Mouse (Mus musculus) neural tube, embryonic 11.5 days (tissue): ENCODE measurements at regions not wholly inside any gene's neighbourhood (a gene's known extent, or its start where the extent isn't known, plus 50 kb on each side); places are given as distances from the start of the nearest gene placed in this dataset.

Experiments used
- ATAC-seq: fragments of 200-750 bp; cut with Nextera tagmentation; 2 replicates; pipeline ENCODE4 v1.8.0; 2017; ENCODE audit warnings: moderate number of reproducible peaks, mild to moderate bottlenecking, moderate TSS enrichment, moderate library complexity; ENCODE audit not compliant: insufficient read depth, low FRiP score, low TSS enrichment
- DNase-seq: peaks from one replicate; pipeline ENCODE4 v3.0.0-alpha.2; 2015; ENCODE audit warnings: low spot score
- H3K27ac ChIP-seq: fragments of 300-500 bp; sonication (generic); 2 replicates; pipeline ENCODE4 v1.5.1; 2014; ENCODE audit warnings: low read depth, mild to moderate bottlenecking, low read length
- H3K27me3 ChIP-seq: fragments of 300-500 bp; sonication (generic); 2 replicates; pipeline ENCODE4 v1.6.1; 2014; ENCODE audit warnings: mild to moderate bottlenecking, low read length, mixed read lengths; ENCODE audit not compliant: control insufficient read depth, insufficient read depth
- H3K36me3 ChIP-seq: fragments of 300-500 bp; sonication (generic); 2 replicates; pipeline ENCODE4 v1.6.1; 2014; ENCODE audit warnings: mild to moderate bottlenecking, low read length, moderate library complexity, mixed read lengths; ENCODE audit not compliant: control insufficient read depth, insufficient read depth
- H3K4me1 ChIP-seq: fragments of 300-500 bp; sonication (generic); 2 replicates; pipeline ENCODE4 v1.6.1; 2014; ENCODE audit warnings: low read length, mixed read lengths; ENCODE audit not compliant: control insufficient read depth, insufficient read depth
- H3K4me2 ChIP-seq: fragments of 300-500 bp; sonication (generic); 2 replicates; pipeline ENCODE4 v1.6.1; 2014; ENCODE audit warnings: low read depth, mild to moderate bottlenecking, moderate library complexity
- H3K4me3 ChIP-seq: fragments of 300-500 bp; sonication (generic); 2 replicates; pipeline ENCODE4 v1.5.1; 2014; ENCODE audit warnings: low read depth, low read length
- H3K9ac ChIP-seq: fragments of 300-500 bp; sonication (generic); 2 replicates; pipeline ENCODE4 v1.6.1; 2014; ENCODE audit warnings: mild to moderate bottlenecking, low read length
- H3K9me3 ChIP-seq: fragments of 300-500 bp; sonication (generic); 2 replicates; pipeline ENCODE4 v1.6.1; 2016; ENCODE audit warnings: low read length; ENCODE audit not compliant: control insufficient read depth
- WGBS: fragments of 180-500 bp; shearing (Covaris S2); extraction: QIAGEN DNeasy Blood & Tissue Kit; methylation state at CpG from one replicate; pipeline ENCODE4 v1.1.7; 2014; 5-methylcytosine and 5-hydroxymethylcytosine counted together

DNA sequence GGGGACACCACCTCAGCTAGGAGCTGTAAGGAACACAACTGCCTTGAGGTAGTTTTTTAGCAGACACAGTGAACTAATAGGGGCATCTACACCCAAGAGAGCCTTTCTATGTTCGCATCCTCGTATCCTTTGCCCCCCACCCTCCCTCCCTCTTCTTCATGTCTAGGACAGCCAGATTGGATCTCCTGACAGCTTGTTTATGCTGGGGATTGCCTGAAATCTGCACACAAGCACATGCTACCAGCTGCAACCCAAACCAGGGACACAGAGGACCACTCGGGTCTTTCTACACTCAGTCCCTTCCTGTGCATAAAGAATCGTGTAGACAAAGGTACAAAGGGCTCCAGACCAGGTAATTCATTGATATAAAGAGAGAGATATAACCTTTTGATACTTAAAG is 159.3 kb downstream of the Gipc2 start:
- no peak overlapping the region for H3K27ac ChIP-seq
- H3K27me3 ChIP-seq = no peaks in the 10 kb centered on the region
- H3K4me3 ChIP-seq = no peak overlapping the region
- no peak overlapping the region for H3K9ac ChIP-seq
- no peaks in the 10 kb centered on the region for H3K9me3 ChIP-seq
- no peaks in the 10 kb centered on the region for H3K4me1 ChIP-seq
- no peak overlapping the region for H3K4me2 ChIP-seq
- DNase-seq (no peak), ATAC-seq (no peak)
- 87% methylated on average over 4 of the region's 4 CpGs for WGBS
- no peaks in the 10 kb centered on the region for H3K36me3 ChIP-seq

DNA sequence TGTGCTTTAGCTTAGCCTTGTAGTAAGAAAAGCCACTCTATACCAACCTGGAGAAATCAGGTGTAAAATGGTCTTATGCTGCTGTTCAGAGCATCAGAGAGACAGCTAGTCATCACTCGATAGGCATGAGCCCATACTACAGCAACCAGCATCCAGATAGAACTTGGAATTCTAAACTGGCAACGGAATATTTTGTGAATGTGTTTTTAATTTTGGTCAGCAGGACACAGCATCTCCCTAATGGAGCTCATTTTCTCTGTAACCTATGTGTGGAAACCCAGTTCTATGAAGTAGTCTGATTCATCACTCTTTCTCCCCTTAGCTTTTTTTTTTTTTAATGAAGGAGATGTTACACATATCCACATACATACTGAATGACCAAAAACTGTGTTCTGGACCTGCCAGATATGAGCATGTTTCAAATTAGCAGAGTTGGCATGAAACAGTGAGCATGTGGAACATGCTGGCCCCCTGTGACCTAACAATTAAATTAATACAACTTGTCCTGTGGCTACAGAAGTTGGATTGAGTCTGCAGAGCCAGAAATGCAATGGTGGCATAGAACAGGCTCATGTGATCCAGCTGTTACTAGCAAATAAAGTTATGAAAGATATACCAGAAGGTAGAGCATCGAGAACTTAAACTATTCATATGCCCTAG is 160.5 kb downstream of the Gipc2 start:
- no peaks in the 10 kb centered on the region for H3K4me1 ChIP-seq
- ATAC-seq = no peak
- DNase-seq = no peak
- no peak overlapping the region for H3K9ac ChIP-seq
- no peaks in the 10 kb centered on the region for H3K36me3 ChIP-seq
- 87% methylated on average over 3 of the region's 3 CpGs for WGBS
- H3K4me3 ChIP-seq = no peak overlapping the region
- H3K4me2 ChIP-seq = no peak overlapping the region
- no peak overlapping the region for H3K27ac ChIP-seq
- no peaks in the 10 kb centered on the region for H3K27me3 ChIP-seq
- H3K9me3 ChIP-seq = no peaks in the 10 kb centered on the region

DNA sequence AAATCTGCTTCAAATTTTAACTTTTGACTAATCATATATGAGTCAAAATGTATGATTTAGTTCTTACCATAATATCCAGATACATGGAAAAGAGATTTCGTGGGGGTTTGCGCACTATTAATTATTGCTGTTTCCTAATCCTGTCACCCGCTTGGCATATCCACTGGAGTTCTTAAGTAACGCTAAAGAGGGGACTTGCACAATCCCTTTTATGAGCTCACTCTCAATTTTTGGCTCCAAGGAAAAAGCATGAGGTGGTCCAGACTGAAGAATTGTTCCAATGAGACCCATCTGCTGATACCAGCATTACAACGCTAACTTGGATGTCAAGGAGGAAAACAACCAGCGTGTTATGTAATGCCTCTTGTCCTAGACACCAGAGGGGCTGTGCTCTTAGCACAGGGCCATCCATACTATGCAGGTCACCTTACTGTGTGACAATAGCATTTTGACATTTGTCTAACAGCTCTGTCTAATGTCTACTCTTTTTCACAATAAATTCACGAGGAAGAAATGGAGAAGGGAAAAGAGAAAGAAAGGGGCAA is 161.5 kb downstream of the Gipc2 start:
- no peak for DNase-seq

DNA sequence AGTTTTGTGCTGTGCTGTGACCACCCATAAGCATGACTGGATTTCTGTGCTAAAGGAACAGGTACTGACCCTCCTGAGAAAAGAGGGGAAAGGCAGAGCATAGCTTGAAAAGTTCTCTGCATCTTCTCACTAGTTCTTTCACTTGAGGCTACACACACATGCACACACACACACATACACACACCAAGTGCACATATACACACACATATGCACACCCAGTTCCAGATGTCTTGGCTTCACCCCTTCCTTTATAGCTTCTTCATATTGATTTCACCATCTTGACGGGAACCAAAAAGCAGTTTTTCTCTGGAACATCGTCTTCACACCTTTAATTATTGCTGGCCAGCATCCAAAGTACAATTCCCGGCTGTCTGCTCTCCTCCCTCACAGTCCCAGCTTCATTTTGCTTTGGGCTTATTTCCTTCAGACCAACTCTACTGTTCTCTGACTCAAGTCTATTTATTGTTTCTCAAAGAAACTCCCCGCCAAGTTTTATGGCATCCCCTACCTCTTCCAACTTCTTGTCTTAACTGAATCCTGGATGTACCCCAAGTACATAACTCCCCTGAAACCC is 160.2 kb upstream of the Ptgfr start:
- no peak overlapping the region for H3K9ac ChIP-seq
- DNase-seq = no peak
- WGBS = 84% methylated on average over 4 of the region's 4 CpGs

More for the DNA sequence above, 161.5 kb downstream of the Gipc2 start:
- Histone ChIP-seq H3K27ac (no peak overlapping the region), H3K27me3 (no peaks in the 10 kb centered on the region), H3K4me3 (no peak overlapping the region), H3K9me3 (no peaks in the 10 kb centered on the region), H3K4me1 (no peaks in the 10 kb centered on the region), H3K36me3 (no peaks in the 10 kb centered on the region), H3K4me2 (no peak overlapping the region), H3K9ac (no peak overlapping the region)
- 91% methylated on average over 7 of the region's 7 CpGs for WGBS
- no peak for ATAC-seq

DNA sequence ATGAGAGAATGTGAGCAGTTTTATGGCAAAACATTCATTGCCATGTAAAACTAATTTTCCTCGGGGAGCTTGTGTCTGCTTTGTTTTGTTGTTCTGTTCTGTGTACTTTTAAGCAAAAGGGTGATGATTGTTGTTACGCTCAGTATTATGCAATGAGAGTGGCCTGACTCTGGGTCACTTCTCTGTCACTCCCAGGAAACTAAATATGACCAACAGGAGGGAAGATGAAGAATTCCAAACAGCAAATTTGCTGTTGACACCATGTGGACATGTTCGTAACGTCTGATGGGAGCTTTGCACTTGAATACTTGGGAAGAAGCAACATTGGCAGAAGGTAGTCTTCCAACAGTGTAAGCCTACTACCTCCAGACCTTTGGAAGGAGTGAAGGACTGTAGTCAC is 159.7 kb upstream of the Ptgfr start:
- no peak overlapping the region for H3K9ac ChIP-seq
- H3K9me3 ChIP-seq = no peaks in the 10 kb centered on the region
- DNase-seq (no peak), ATAC-seq (no peak)
- H3K4me1 ChIP-seq = no peaks in the 10 kb centered on the region
- no peak overlapping the region for H3K4me2 ChIP-seq
- 89% methylated on average over 4 of the region's 4 CpGs for WGBS
- H3K4me3 ChIP-seq = no peak overlapping the region
- H3K36me3 ChIP-seq = no peaks in the 10 kb centered on the region
- no peaks in the 10 kb centered on the region for H3K27me3 ChIP-seq
- H3K27ac ChIP-seq = no peak overlapping the region

More for the DNA sequence above, 160.2 kb upstream of the Ptgfr start:
- Histone ChIP-seq H3K27ac (no peak overlapping the region), H3K4me2 (no peak overlapping the region), H3K27me3 (no peaks in the 10 kb centered on the region), H3K9me3 (no peaks in the 10 kb centered on the region), H3K4me1 (no peaks in the 10 kb centered on the region), H3K36me3 (no peaks in the 10 kb centered on the region), H3K4me3 (no peak overlapping the region)
- no peak for ATAC-seq

DNA sequence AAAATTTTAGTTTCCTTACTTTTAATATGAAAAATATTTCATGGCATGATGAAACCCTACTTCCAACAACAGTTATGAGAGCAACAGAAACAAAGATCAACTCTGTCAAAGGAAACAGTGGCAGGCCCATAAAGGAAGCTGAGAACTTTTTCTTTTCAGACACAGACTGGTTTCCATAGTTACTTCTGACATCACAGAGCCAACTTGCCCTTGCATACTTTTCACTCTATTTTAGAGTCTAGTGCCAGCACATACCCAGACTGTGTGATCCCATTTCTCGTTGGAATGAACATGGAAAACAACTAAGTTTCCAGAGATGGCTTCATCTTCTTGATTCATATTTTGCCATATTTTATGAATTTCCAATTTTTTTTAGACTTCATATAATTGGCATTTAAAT is 150.8 kb upstream of the Ptgfr start:
- Histone ChIP-seq H3K4me3 (no peak overlapping the region), H3K27me3 (no peaks in the 10 kb centered on the region), H3K9me3 (no peaks in the 10 kb centered on the region), H3K27ac (no peak overlapping the region), H3K4me1 (no peaks in the 10 kb centered on the region), H3K4me2 (no peak overlapping the region), H3K36me3 (no peaks in the 10 kb centered on the region), H3K9ac (no peak overlapping the region)
- no peak for DNase-seq
- 78% methylated on average over 1 of the region's 1 CpGs for WGBS
- ATAC-seq = no peak

DNA sequence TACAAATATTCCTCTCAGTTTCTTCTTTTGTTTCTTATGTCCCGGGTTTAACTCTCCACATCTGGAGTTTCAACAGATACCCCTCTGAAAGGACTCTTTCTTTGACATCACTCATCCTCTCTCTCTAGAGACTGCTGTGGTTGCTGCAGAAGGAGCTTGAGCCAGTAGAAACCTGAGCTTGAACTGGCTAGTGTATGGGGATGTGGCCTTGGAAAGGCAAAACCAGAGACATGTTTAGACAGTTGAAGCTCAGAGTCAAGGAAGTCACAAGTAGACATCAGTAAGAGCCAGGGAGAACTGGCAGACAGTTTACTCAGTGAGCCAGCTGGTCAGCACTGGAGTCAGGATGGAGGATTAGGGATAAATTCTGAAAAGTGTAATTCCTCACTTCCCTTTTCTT is 140.7 kb upstream of the Ptgfr start:
- H3K4me3 ChIP-seq = no peak overlapping the region
- H3K4me1 ChIP-seq = no peaks in the 10 kb centered on the region
- H3K9me3 ChIP-seq = no peaks in the 10 kb centered on the region
- H3K27ac ChIP-seq = no peak overlapping the region
- ATAC-seq = no peak
- H3K9ac ChIP-seq = no peak overlapping the region
- no peak overlapping the region for H3K4me2 ChIP-seq
- no peaks in the 10 kb centered on the region for H3K27me3 ChIP-seq
- no peak for DNase-seq
- H3K36me3 ChIP-seq = no peaks in the 10 kb centered on the region
- WGBS = 64% methylated on average over 1 of the region's 1 CpGs

DNA sequence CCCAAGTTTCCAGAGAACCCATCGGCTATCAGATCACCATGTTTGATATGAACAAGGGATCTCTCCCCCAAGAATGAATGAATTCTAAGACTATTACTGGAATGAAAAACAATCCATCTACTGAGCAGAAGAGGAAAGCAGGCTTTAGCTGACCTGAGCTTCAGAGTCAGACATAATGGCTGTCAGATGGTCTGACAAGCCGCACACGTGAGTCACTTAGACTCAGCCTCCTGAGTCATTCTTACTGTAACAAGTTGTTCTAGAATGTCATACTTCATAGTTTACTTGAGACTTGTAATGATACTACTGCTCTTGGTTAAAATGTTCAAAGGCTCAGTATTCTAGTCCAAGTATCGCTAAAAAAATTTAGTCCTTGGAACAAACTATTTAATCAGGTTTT is 140.2 kb upstream of the Ptgfr start:
- H3K9ac ChIP-seq = no peak overlapping the region
- H3K4me2 ChIP-seq = no peak overlapping the region
- no peak for DNase-seq
- no peaks in the 10 kb centered on the region for H3K27me3 ChIP-seq
- no peaks in the 10 kb centered on the region for H3K36me3 ChIP-seq
- 86% methylated on average over 4 of the region's 4 CpGs for WGBS
- no peaks in the 10 kb centered on the region for H3K4me1 ChIP-seq
- H3K27ac ChIP-seq = no peak overlapping the region
- ATAC-seq = no peak
- H3K9me3 ChIP-seq = no peaks in the 10 kb centered on the region
- H3K4me3 ChIP-seq = no peak overlapping the region

DNA sequence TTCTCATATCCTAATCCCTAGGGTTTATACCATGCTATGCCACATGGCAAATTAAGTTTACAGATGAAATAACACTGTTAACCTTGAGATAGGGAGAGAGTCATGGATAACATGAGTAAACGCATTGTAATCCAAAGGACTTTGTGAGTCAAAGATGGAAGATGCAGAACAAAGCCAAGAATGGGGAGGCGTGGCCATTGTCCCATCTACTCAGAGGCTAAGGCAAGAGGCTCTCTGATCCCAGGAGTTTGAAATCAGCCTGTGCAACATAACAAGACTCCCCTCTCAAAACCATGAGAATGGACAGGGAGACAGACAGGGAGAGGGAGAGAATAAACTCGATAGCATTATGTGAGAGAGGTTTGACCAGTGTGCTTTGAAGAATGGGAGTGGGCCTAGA is 112.4 kb upstream of the Ptgfr start:
- no peaks in the 10 kb centered on the region for H3K4me1 ChIP-seq
- H3K9me3 ChIP-seq = no peaks in the 10 kb centered on the region
- DNase-seq (no peak), ATAC-seq (no peak)
- no peaks in the 10 kb centered on the region for H3K36me3 ChIP-seq
- WGBS = 95% methylated on average over 3 of the region's 3 CpGs
- no peak overlapping the region for H3K27ac ChIP-seq
- H3K4me2 ChIP-seq = no peak overlapping the region
- H3K27me3 ChIP-seq = no peaks in the 10 kb centered on the region
- no peak overlapping the region for H3K9ac ChIP-seq
- no peak overlapping the region for H3K4me3 ChIP-seq
